Mouse (Mus musculus) hindbrain, embryonic 11.5 days (tissue): ENCODE data around the gene Slc30a2. TPM values are rescaled to one million over a fixed set of nuclear protein-coding genes. Genes with fewer than 3 reads are reported as not detected.

ENCODE experiments used
- ATAC-seq: fragments of 200-750 bp; cut with Nextera tagmentation; 2 replicates; pipeline ENCODE4 v1.8.0; 2017; ENCODE audit warnings: mild to moderate bottlenecking, moderate TSS enrichment, moderate library complexity; ENCODE audit not compliant: low FRiP score
- DNase-seq: peaks from one replicate; pipeline ENCODE4 v3.0.0-alpha.2; 2015; ENCODE audit warnings: low spot score
- H3K27ac ChIP-seq: fragments of 300-500 bp; sonication (generic); 2 replicates; pipeline ENCODE4 v1.5.1; 2014; ENCODE audit warnings: mild to moderate bottlenecking, low read depth, low read length
- H3K27me3 ChIP-seq: fragments of 300-500 bp; sonication (generic); 2 replicates; pipeline ENCODE4 v1.6.1; 2014; ENCODE audit warnings: mild to moderate bottlenecking, low read length, moderate library complexity, mixed read lengths; ENCODE audit not compliant: control insufficient read depth, insufficient read depth
- H3K36me3 ChIP-seq: fragments of 300-500 bp; sonication (generic); 2 replicates; pipeline ENCODE4 v1.6.1; 2014; ENCODE audit warnings: mild to moderate bottlenecking, low read length, moderate library complexity, mixed read lengths; ENCODE audit not compliant: control insufficient read depth, insufficient read depth
- H3K4me1 ChIP-seq: fragments of 300-500 bp; sonication (generic); replicated peaks from 2 replicates; pipeline ENCODE4 v1.6.1; 2014; ENCODE audit warnings: low read length, mixed read lengths; ENCODE audit not compliant: control insufficient read depth, insufficient read depth
- H3K4me2 ChIP-seq: fragments of 300-500 bp; sonication (generic); replicated peaks from 2 replicates; pipeline ENCODE4 v1.6.1; 2014; ENCODE audit warnings: mild to moderate bottlenecking, low read depth, low read length
- H3K4me3 ChIP-seq: fragments of 300-500 bp; sonication (generic); 2 replicates; pipeline ENCODE4 v1.5.1; 2014; ENCODE audit warnings: low read depth, low read length
- H3K9ac ChIP-seq: fragments of 300-500 bp; sonication (generic); 2 replicates; pipeline ENCODE4 v1.6.1; 2014; ENCODE audit warnings: low read depth, low read length
- H3K9me3 ChIP-seq: fragments of 300-500 bp; sonication (generic); 2 replicates; pipeline ENCODE4 v1.6.1; 2016; ENCODE audit warnings: low read length; ENCODE audit not compliant: control insufficient read depth
- WGBS: fragments of 180-500 bp; shearing (Covaris S2); extraction: QIAGEN DNeasy Blood & Tissue Kit; methylation state at CpG from one replicate; pipeline ENCODE4 v1.1.7; 2014; 5-methylcytosine and 5-hydroxymethylcytosine counted together
- polyA plus RNA-seq: library from polyadenylated mRNA; unstranded; fragments of >200 nt; fragmentation: Nextera tagmentation; extraction: Ambion mirVana; gene quantifications from 2 replicates; pipeline ENCODE4 v1.2.1, GENCODE M21; 2014

Slc30a2 gene
- polyA plus RNA-seq, 1 experiment from 2014 or later: not detected

GRCm38 (mm10) chr4:134302084-134302483 lies 40.9 kb upstream of the Slc30a2 start:
- Histone ChIP-seq H3K36me3 (no peaks in the 10 kb centered on the region), H3K4me1 (no peaks in the 10 kb centered on the region; the same call in 1 of the 2 replicates), H3K4me2 (no peak overlapping the region), H3K4me3 (no peak overlapping the region), H3K27me3 (no peaks in the 10 kb centered on the region), H3K9ac (no peak overlapping the region), H3K9me3 (no peaks in the 10 kb centered on the region), H3K27ac (no peak overlapping the region)
- WGBS: 87% methylated on average over 5 of the region's 5 CpGs
- DNase-seq (no peak), ATAC-seq (no peak)

GRCm38 (mm10) chr4:134306963-134307362 lies 36.0 kb upstream of the Slc30a2 start:
- Histone ChIP-seq H3K27me3 (no peaks in the 10 kb centered on the region), H3K27ac (no peak overlapping the region), H3K4me3 (no peak overlapping the region), H3K9me3 (no peaks in the 10 kb centered on the region), H3K9ac (no peak overlapping the region), H3K4me2 (no peak overlapping the region), H3K4me1 (no peaks in the 10 kb centered on the region; the same call in 1 of the 2 replicates), H3K36me3 (no peaks in the 10 kb centered on the region)
- 74% methylated on average over 2 of the region's 2 CpGs for WGBS
- ATAC-seq: no peak
- no peak for DNase-seq

- no peak overlapping the region for H3K9ac ChIP-seq
- 20% methylated on average over 12 of the region's 12 CpGs for WGBS
- no peaks in the 10 kb centered on the region for H3K36me3 ChIP-seq
- no peak overlapping the region for H3K4me2 ChIP-seq
- H3K9me3 ChIP-seq: no peaks in the 10 kb centered on the region
- H3K27ac ChIP-seq: no peak overlapping the region
- no peaks in the 10 kb centered on the region; the same call in 1 of the 2 replicates for H3K4me1 ChIP-seq
- H3K4me3 ChIP-seq: no peak overlapping the region
- DNase-seq (peak; percentile 43), ATAC-seq (no peak)
- H3K27me3 ChIP-seq: no peaks in the 10 kb centered on the region
Measured at GRCm38 (mm10) chr4:134307367-134308072, 35.5 kb upstream of the Slc30a2 start.

DNA sequence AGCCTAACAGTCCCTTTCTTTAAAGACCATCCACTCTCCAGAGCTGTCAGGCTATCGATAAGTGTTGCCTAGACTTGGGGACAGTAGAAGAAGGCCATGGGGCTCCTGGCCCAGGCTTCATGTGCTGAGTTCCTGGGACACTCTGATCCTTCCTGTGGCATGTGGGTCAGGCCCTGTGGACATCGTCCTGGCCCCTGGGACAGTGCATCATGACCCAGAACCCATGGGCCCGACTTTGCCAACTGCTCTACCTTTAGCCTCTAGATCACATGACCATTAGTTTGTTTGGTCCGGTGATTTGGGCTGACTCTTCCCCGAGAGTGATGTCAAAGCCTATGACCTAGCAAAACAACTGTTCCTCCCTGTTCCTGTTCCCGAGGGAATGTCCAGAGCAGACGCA lies 32.9 kb upstream of the Slc30a2 start:
- H3K4me3 ChIP-seq: no peak overlapping the region
- WGBS: 90% methylated on average over 7 of the region's 7 CpGs
- no peak overlapping the region for H3K4me2 ChIP-seq
- no peak for DNase-seq
- H3K36me3 ChIP-seq: no peaks in the 10 kb centered on the region
- H3K4me1 ChIP-seq: no peaks in the 10 kb centered on the region; the same call in 1 of the 2 replicates
- no peak overlapping the region for H3K27ac ChIP-seq
- no peaks in the 10 kb centered on the region for H3K9me3 ChIP-seq
- no peaks in the 10 kb centered on the region for H3K27me3 ChIP-seq
- ATAC-seq: no peak
- H3K9ac ChIP-seq: no peak overlapping the region

DNA sequence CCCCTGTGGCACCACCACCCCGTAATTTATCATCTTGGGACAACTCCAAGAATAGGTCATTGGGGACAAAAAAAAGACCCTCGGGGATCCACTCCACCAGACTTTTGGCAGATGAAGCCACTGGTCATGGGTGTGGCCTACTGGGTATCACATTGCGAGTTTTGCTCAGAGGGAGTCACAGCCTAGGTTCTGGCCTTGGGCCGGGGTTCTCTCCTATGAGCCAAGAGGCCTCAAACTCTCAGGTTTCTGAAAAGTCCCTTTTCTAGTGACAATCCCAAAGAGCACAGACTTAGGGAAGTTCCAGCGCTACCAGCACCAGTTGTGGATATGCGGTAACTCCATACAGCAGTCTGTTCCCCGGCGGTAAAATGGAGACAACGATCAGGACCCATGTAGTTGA lies 32.3 kb upstream of the Slc30a2 start:
- no peak overlapping the region for H3K9ac ChIP-seq
- WGBS: 90% methylated on average over 9 of the region's 9 CpGs
- ATAC-seq (no peak), DNase-seq (no peak)
- no peaks in the 10 kb centered on the region for H3K9me3 ChIP-seq
- H3K27ac ChIP-seq: no peak overlapping the region
- H3K4me2 ChIP-seq: no peak overlapping the region
- no peaks in the 10 kb centered on the region for H3K27me3 ChIP-seq
- H3K36me3 ChIP-seq: no peaks in the 10 kb centered on the region
- no peak overlapping the region for H3K4me3 ChIP-seq
- no peaks in the 10 kb centered on the region; the same call in 1 of the 2 replicates for H3K4me1 ChIP-seq

GRCm38 (mm10) chr4:134311784-134312183 lies 31.2 kb upstream of the Slc30a2 start:
- Histone ChIP-seq H3K27ac (no peak overlapping the region), H3K4me1 (no peaks in the 10 kb centered on the region; the same call in 1 of the 2 replicates), H3K4me2 (no peak overlapping the region), H3K36me3 (no peaks in the 10 kb centered on the region), H3K27me3 (no peaks in the 10 kb centered on the region), H3K9ac (no peak overlapping the region), H3K9me3 (no peaks in the 10 kb centered on the region), H3K4me3 (no peak overlapping the region)
- ATAC-seq (no peak), DNase-seq (no peak)
- WGBS: 87% methylated on average over 9 of the region's 9 CpGs

GRCm38 (mm10) chr4:134312341-134312740 lies 30.6 kb upstream of the Slc30a2 start:
- Histone ChIP-seq H3K9ac (no peak overlapping the region), H3K4me1 (no peaks in the 10 kb centered on the region; the same call in 1 of the 2 replicates), H3K36me3 (no peaks in the 10 kb centered on the region), H3K4me3 (no peak overlapping the region), H3K4me2 (no peak overlapping the region), H3K27ac (no peak overlapping the region), H3K9me3 (no peaks in the 10 kb centered on the region), H3K27me3 (no peaks in the 10 kb centered on the region)
- WGBS: 94% methylated on average over 5 of the region's 5 CpGs
- no peak for DNase-seq
- no peak for ATAC-seq

- WGBS: 92% methylated on average over 6 of the region's 6 CpGs
Measured at GRCm38 (mm10) chr4:134312901-134313300, 30.1 kb upstream of the Slc30a2 start.

DNA sequence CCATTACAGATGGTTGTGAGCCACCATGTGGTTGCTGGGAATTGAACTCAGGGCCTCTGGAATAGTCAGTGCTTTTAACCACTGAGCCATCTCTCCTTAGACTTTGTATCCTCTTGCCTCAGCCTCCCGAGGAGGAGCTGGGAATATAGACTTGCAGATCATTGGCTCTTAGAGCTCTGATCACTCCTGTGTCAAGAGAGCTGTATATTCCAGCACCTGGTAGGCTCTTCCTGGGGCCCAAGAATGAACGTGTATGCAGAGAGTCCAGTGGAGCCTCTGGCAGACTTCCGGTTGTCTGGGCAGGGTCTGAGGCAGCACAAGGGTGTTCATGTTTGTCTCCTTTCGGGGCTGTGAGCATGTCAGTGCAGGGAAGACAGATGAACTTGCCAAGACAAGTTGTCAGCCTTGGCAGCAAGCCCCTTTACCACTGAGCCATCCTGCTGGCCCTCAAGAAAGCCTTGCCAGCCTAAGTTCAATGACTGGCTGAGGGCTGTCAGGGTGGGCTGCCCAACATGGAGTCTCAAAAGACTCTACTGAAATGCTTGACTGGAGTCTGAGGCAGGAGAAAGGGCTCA lies 28.8 kb upstream of the Slc30a2 start:
- no peak overlapping the region for H3K4me2 ChIP-seq
- H3K27me3 ChIP-seq: no peaks in the 10 kb centered on the region
- 88% methylated on average over 4 of the region's 4 CpGs for WGBS
- no peak overlapping the region for H3K27ac ChIP-seq
- H3K4me3 ChIP-seq: no peak overlapping the region
- no peak for ATAC-seq
- H3K36me3 ChIP-seq: no peaks in the 10 kb centered on the region
- DNase-seq: no peak
- no peak overlapping the region for H3K9ac ChIP-seq
- H3K4me1 ChIP-seq: no peaks in the 10 kb centered on the region
- H3K9me3 ChIP-seq: no peaks in the 10 kb centered on the region

More at GRCm38 (mm10) chr4:134312901-134313300, 30.1 kb upstream of the Slc30a2 start:
- ATAC-seq (no peak), DNase-seq (no peak)
- Histone ChIP-seq H3K9ac (no peak overlapping the region), H3K27me3 (no peaks in the 10 kb centered on the region), H3K4me3 (no peak overlapping the region), H3K36me3 (no peaks in the 10 kb centered on the region), H3K4me2 (no peak overlapping the region), H3K27ac (no peak overlapping the region), H3K4me1 (no peaks in the 10 kb centered on the region), H3K9me3 (no peaks in the 10 kb centered on the region)
